Mouse (Mus musculus) right cerebral cortex, adult 18-20 months (tissue): ENCODE data around the gene Hdc.

Experiments used
- DNase-seq: peaks from one replicate; pipeline ENCODE4 v3.0.0; 2022; ENCODE audit warnings: mixed read lengths

Gene Hdc

GRCm38 (mm10) chr2:126551244-126551890, 67.7 kb downstream of the Hdc start:
- DNase-seq, result no peak

- DNase-seq, result no peak
These were observed 69.4 kb downstream of the Hdc start for GRCm38 (mm10) chr2:126549681-126550080.

GRCm38 (mm10) chr2:126546392-126546791, 72.7 kb downstream of the Hdc start:
- DNase-seq, result no peak

GRCm38 (mm10) chr2:126545297-126545696, 73.8 kb downstream of the Hdc start:
- DNase-seq, result no peak
